Mouse (Mus musculus) G1E (cell line): Measurements from ENCODE around the gene Nes.

Experiments used
- CTCF ChIP-seq: IDR thresholded peaks from 2 replicates; pipeline ENCODE4 v1.5.1; 2012; ENCODE audit warnings: low read depth, low read length, inconsistent platforms, mixed read lengths
- GATA1 ChIP-seq: IDR thresholded peaks from 2 replicates; pipeline ENCODE4 v1.6.1; 2012; ENCODE audit warnings: borderline replicate concordance, low read length, inconsistent platforms, mixed read lengths
- TAL1 ChIP-seq: conservative IDR thresholded peaks from 2 replicates; pipeline ENCODE4 v1.6.1; 2012; ENCODE audit warnings: low read depth, low read length, inconsistent platforms, mixed read lengths

DNA sequence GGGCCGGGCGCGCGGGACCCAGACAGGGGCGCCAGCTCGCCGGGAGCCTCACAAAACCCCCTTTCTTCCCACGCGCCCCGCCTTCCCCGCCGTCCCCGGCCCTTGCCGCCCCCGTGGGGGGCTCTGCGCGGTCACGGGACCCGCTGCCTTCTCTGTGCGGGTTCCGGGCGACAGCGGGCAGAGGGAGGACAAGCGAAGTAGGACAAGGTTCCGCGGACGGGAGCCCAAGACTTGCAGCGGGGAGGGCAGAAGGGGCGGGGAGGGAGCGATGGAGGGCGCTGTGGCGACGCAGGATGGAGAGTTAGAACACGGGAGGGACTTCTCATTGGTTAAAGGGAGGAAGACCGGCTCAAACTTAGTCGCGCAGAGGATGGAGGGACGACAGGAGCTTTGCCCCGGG lies 29.3 kb downstream of the Nes start, which contains the start of gene Bcan:
- TF ChIP-seq CTCF (no peak), GATA1 (no peak), TAL1 (no peak)
